Mouse (Mus musculus): ENCODE data around the gene Topbp1.
"Not testable (repeated sequence)": the region's sequence is repeated elsewhere in the genome, so short reads cannot be mapped to it uniquely, and the experiment has no call there.

The Topbp1 gene

GRCm38 (mm10) chr9:103353500-103354260 lies 48.7 kb downstream of the Topbp1 start:
- not testable (repeated sequence) for DNase-seq (ENCODE audit: low read depth, low spot score)

DNA sequence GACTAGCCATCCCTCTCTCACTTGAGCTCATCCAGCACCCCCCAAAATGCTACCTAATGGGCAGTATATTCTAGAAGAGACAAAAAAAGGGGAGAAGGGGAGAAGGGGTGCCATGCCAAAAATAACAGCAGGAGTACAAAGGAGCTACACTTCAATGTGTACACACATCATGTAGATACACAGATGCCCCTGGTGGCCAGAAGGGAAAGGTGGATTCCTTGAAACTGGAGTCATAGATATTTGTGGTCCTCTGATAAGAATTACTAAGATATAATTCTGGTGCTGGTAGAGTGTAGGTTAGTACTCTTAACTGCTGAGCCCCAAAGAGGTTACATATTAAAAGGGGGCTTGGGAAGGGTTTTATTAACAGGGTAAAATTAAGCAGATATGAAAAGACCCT lies 52.9 kb downstream of the Topbp1 start:
- peak; percentile 56 for DNase-seq (ENCODE audit: low read depth, low spot score)

DNA sequence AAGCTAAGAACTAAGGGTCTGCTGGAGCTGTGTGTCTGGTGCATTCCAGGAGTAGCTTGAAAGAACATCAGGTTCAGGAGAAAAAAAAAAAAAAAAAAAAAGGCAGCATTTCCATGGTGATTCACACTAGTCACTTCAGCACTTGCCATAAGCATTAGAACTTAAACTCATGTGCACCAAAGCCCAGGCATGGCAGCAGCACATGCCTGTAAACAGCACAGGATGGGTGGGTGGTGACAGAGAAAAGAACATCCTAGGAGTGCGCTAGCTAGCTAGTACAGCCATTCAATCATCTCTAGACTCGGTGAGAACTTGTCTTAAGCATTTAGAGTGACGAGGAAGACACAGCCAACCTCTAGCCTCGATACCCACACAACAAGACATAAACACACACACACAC lies 53.5 kb downstream of the Topbp1 start:
- DNase-seq (ENCODE audit: low read depth, low spot score), result no peak

GRCm38 (mm10) chr9:103360642-103361041 lies 55.6 kb downstream of the Topbp1 start:
- DNase-seq (ENCODE audit: low read depth, low spot score), result no peak

GRCm38 (mm10) chr9:103363088-103363487 lies 58.1 kb downstream of the Topbp1 start:
- no peak for DNase-seq (ENCODE audit: low read depth, low spot score)

- DNase-seq (ENCODE audit: low read depth, low spot score), result peak; percentile 69
Observed at GRCm38 (mm10) chr9:103363730-103364417, 58.9 kb downstream of the Topbp1 start.

DNA sequence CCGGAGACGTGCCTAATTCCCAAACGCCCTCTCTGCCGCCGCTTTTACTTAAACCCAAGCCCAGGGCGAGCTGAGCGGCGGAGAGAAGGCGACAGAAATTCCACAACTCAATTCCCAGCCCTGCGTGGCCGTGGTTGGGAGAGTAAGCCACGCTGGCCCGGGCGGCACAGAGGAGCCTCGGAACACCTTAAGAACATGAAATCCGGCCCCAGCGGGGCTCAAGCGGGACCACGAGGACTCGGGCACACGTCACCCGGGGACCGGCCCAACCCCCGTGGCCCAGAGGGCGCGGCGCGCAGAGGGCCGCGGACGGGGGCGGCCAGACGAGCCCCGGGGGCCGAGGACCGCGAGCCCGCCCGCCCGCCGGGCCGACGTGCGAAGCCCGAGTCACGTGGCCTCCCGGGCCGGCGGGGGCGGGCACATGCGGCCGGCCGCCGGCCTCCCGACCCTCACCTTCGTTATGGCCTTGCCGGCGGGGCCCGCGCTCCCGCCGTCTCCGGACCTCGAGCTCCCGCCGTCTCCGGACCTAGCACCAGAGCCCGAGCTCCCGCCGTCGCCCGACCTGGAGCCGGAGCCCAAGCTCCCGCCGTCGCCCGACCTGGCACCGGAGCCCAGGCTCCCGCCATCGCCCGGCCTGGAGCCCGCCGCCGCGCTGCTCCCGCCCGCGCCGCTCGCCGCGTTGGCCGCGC lies 59.7 kb downstream of the Topbp1 start:
- DNase-seq (ENCODE audit: low read depth, low spot score), result peak; percentile 62

DNA sequence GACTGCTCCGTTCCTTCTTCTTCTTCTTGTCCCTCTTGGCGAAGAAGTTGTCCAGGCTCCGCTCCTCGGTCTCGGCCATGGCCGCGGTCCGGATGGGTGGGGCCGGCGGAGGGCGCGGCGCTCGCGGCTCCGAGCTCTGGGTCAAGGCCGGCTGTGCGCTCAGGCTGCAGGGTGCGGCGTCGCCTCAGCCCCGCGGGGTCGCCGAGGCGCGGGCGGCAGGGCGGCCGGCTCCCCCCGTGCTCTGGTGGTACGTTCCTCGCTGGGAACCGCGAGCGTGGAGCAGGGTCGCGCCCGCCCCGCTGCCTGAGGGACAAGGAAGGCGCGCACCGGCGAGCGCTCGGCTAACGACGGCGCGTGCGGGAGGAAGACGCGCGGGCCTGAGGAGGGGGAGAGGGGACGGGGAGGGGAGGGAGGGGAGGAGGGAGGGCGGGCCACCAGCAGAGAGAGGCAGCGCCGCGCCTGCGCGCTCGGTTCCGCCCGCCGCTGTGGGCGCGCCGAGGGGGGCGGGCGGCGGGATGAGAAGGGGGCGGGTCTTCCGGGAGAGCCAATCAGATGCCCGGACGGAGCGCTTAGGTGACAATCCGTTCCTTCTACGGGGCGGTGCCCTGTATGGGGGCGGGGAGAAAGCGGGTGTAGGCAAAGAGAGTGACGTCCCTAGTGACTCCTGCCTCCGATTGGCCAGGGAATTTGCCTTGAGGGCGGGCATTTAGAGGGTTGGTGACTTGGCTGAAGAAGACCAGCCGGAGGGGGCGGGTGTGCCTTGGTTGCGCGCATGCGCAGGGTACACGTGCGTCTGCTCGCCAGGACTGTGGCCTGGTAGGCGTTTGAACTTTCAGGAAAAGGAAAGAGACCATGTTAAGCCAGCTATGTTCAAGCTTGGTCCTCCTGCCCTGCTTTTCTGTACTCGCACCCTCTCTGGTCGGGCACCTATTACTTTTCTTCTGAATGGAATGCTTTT lies 60.6 kb downstream of the Topbp1 start, which contains the start of gene Cdv3:
Gene Cdv3 (minus strand): TSS at position 551 of the 958 bp plus-strand sequence.
- DNase-seq (ENCODE audit: low read depth, low spot score), result peak; percentile 100

DNA sequence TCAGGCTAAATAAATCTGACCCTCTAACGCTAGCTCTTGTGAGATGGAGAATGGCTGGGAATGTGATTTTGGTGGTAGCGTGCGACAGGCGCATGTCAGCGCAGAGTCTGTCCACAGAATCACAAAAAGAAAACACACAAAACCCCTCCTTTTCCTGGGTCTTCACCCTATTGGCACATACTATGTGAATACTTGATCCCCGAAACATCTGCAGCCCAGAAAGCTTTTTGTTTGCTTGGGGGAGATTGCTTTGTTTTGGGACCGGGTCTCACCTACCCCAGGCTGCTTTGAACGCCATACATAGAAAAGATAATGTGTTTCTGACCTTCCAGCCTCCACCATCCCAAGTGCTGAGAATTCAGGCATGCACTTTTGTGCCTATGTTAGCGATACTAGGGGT lies 61.3 kb downstream of the Topbp1 start:
- no peak for DNase-seq (ENCODE audit: low read depth, low spot score)

- DNase-seq (ENCODE audit: low read depth, low spot score), result no peak
Observed at GRCm38 (mm10) chr9:103369951-103370350, 64.9 kb downstream of the Topbp1 start.

DNA sequence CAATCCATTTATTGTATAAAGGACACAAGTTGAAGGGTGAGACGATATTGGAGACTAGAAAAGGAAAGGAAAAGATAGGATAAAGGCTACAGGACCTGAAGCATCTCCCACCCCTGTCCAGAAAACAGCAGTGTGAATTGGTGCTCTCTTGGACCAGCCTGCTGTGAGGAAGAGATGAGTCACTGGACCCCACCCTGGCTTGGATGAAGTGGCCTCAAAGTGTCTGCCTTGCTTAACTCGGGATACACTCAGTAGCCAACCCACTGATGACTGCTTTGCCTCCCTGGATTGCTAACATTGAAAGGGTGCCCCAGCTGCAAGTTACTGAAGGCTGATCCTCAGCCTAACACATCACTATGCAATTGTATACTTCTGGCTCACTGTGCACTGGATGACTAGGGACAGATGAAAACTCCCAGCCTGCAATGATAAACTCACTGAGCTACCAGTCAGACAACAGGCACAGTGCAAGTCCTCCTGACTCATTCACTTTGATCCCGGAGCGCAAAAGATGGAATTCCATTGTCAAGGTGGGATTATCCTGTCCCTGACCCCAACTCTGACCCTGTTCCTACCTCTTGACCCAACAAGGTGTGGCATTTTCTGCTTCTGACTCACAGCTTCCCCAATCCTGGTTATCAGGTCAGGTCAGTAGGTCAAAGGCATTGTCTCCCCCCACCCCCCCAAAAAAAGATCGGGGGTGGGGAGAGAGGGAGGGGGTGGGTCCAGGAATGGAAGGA lies 67.4 kb downstream of the Topbp1 start:
- peak; percentile 41 for DNase-seq (ENCODE audit: low read depth, low spot score)

GRCm38 (mm10) chr9:103376346-103377320 lies 71.6 kb downstream of the Topbp1 start:
- DNase-seq (ENCODE audit: low read depth, low spot score), result no peak

DNA sequence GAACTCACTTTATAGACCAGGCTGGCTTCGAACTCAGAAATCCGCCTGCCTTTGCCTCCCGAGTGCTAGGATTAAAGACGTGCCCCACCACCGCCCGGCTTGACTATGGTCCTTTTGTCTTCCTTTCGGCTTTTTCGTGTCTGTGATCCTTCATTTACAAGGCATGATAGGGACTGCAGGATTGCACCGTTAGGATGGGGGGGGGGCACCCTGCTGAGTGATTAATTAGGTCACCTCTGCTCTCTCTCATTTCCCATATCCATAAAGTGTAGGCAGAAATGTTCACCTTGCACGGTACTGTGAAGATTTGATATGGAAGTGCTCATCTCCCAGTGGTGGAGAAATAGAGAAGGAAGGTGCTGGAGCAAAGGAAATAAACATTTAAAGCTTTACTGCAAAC lies 73.7 kb downstream of the Topbp1 start:
- DNase-seq (ENCODE audit: low read depth, low spot score), result no peak

GRCm38 (mm10) chr9:103379199-103379598 lies 74.2 kb downstream of the Topbp1 start:
- no peak for DNase-seq (ENCODE audit: low read depth, low spot score)

GRCm38 (mm10) chr9:103380566-103380965 lies 75.6 kb downstream of the Topbp1 start:
- no peak for DNase-seq (ENCODE audit: low read depth, low spot score)

DNA sequence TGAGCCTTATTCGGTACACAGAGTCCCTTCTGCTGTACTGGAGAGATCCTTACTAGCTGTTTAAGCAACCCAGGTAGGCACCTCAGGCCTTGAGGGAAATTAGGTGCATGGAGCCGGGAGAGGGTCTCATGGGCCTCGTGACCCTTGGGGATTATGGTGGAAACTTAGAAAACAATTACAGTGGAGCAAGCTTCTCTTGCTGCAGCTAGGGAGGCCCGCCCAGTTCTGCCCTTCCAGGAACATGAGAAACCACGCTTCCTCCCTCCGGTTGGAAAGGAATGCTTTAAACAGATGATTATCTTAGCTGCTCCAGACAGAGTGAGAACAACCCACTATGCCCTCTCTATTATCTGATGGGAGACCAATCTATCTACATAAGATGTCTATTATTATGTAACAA lies 78.0 kb downstream of the Topbp1 start:
- no peak for DNase-seq (ENCODE audit: low read depth, low spot score)

GRCm38 (mm10) chr9:103383576-103383975 lies 78.6 kb downstream of the Topbp1 start:
- DNase-seq (ENCODE audit: low read depth, low spot score), result no peak

DNA sequence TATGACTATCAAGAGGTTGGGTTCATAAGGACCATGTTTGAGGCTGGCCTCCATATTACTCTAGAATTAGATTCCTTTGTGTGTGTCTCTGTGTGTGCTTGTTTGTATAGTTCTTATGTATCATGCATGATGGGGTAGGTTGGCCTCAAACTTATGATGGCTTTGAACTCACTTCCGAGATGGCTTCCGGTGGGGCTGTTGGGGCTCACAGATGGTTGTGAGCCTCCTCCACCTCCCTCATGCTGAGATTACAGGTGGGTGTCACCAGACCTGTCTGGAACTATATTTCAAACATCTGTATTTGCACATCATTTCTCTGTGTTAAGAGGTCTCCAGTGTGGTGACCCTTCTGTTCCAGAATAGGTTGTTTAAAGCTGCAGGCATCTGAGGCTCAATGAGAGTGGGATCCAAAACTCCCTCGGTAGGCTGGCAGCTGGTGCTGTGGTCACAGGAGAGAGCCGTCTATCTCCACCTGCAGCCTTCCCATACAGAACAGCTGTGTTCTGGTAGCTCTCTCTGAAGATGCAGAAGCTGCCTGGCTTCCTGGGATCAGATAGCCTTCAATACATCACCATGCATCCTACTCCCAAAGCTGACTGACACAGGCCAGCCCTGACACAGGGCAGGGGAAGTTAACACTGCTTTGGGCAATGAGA lies 79.3 kb downstream of the Topbp1 start:
- no peak for DNase-seq (ENCODE audit: low read depth, low spot score)

DNA sequence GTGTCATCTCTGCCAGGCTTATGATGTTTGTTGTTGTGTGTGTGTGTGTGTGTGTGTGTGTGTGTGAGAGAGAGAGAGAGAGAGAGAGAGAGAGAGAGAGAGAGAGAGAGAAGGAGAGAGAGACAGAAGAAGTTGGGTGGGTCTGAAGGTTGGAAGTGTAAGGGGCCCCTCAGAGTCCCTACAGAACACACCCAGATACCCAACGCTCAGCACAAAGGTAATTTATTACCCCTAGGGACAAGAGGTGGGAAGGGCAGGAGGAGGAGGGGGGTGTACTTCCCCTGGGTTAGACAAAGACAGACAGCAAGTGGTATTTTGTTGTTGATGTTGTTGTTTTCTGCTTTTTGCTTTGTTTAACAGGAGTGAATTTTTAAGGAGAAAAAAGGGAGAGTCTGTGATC lies 80.6 kb downstream of the Topbp1 start:
- no peak for DNase-seq (ENCODE audit: low read depth, low spot score)

Measured in ZHBTc4 (cell line).